Mouse (Mus musculus) layer of hippocampus, adult 9-10 months (tissue): ENCODE measurements around the gene Prss54.
"Not testable (repeated sequence)": the region's sequence is repeated elsewhere in the genome, so short reads cannot be mapped to it uniquely, and the experiment has no call there.

ENCODE experiments used
- DNase-seq: peaks from one replicate; pipeline ENCODE4 v3.0.0; 2022; ENCODE audit warnings: low spot score

Prss54 gene

GRCm38 (mm10) chr8:95576240-95576639 lies at the start of gene Prss54:
Gene Prss54 (minus strand): TSS chr8:95576340.
- DNase-seq = no peak

- DNase-seq = no peak
Observed at GRCm38 (mm10) chr8:95624833-95625232, 48.7 kb upstream of the Prss54 start.

- no peak for DNase-seq
Observed at GRCm38 (mm10) chr8:95620046-95620445, 43.9 kb upstream of the Prss54 start.

- DNase-seq = no peak
Observed at GRCm38 (mm10) chr8:95616383-95616782, 40.2 kb upstream of the Prss54 start.

- no peak for DNase-seq
Observed at GRCm38 (mm10) chr8:95611769-95612168, 35.6 kb upstream of the Prss54 start.

GRCm38 (mm10) chr8:95610749-95611148 lies 34.6 kb upstream of the Prss54 start:
- DNase-seq = no peak

GRCm38 (mm10) chr8:95609406-95609805 lies 33.3 kb upstream of the Prss54 start:
- no peak for DNase-seq

- DNase-seq = peak; percentile 11
Observed at GRCm38 (mm10) chr8:95607210-95607609, 31.1 kb upstream of the Prss54 start.

- DNase-seq = not testable (repeated sequence)
Observed at GRCm38 (mm10) chr8:95606509-95606908, 30.4 kb upstream of the Prss54 start.

GRCm38 (mm10) chr8:95602168-95602567 lies 26.0 kb upstream of the Prss54 start:
- DNase-seq = no peak

- DNase-seq = no peak
Observed at GRCm38 (mm10) chr8:95601306-95601705, 25.2 kb upstream of the Prss54 start.

GRCm38 (mm10) chr8:95599861-95600260 lies 23.7 kb upstream of the Prss54 start:
- DNase-seq = peak; percentile 61

- DNase-seq = no peak
Observed at GRCm38 (mm10) chr8:95596841-95597241, 20.7 kb upstream of the Prss54 start.

- no peak for DNase-seq
Observed at GRCm38 (mm10) chr8:95595131-95595530, 19.0 kb upstream of the Prss54 start.

GRCm38 (mm10) chr8:95593439-95594393 lies 17.6 kb upstream of the Prss54 start:
- DNase-seq = no peak

GRCm38 (mm10) chr8:95592131-95592780 lies 16.1 kb upstream of the Prss54 start:
- no peak for DNase-seq

GRCm38 (mm10) chr8:95590539-95590938 lies 14.4 kb upstream of the Prss54 start:
- no peak for DNase-seq

GRCm38 (mm10) chr8:95589282-95589681 lies 13.1 kb upstream of the Prss54 start:
- DNase-seq = no peak

GRCm38 (mm10) chr8:95587339-95587738 lies 11.2 kb upstream of the Prss54 start:
- DNase-seq = no peak

GRCm38 (mm10) chr8:95573146-95573545 lies 3.0 kb downstream of the Prss54 start:
- DNase-seq = no peak

- DNase-seq = no peak
Observed at GRCm38 (mm10) chr8:95566809-95567208, 9.3 kb downstream of the Prss54 start.

GRCm38 (mm10) chr8:95566217-95566616 lies 9.9 kb downstream of the Prss54 start:
- no peak for DNase-seq

- DNase-seq = no peak
Observed at GRCm38 (mm10) chr8:95555963-95556362, 20.2 kb downstream of the Prss54 start.
